8 mouse cellular contexts compared by ENCODE assay signal in the genomic region with DNA sequence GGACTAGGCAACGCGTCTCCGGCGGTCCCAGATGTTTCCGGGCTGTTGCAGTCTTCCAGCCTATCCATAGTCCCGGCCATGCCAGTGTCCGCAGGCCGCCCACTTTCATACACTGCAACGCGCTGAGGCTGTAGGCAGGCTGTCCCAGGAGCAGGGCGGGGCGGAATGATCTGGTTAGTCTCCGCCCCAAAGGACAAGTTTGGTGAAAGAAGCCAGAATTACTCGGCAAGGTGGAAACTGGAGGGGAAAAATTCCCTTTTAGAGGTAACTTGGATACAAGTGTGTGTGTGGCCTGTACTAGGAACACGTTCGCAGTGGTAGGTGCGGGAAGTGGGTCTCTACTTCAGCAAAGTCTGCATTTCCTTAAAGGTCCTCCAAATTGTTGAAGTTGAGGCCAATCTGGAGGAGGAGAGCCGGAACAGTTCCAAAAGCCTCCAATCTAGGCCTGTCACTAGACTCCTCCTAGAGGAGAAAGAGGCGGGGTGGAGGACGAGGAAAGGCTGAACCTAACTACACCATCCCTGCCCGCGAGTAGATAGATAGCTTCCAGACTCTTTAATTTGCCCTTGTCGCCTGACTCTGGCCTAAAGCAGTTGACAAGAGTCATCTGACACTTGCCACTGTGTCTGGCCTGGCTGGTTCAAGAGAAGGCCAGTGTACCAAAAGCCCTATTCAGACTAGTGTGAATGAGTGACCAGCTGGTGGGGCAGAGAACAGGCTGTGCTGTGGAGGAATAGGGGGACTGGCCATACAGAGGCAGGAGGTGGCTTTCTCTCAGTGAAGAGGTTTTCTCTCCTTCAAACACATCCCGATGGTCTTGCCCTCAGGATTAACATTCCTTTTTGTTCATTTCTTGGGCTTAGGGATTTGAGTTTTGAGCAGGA. TPM values are rescaled to one million over a fixed set of nuclear protein-coding genes. Genes with fewer than 3 reads are reported as not detected.
DNase-seq lines count a peak whose midpoint lies in the region; ATAC-seq and TF ChIP-seq lines count a peak whose summit lies in the region.

TSS of gene Mfsd7a (minus strand) at position 107 of the 884 bp plus-strand sequence.

- peak within 1 kb of the TSS; percentile 50 for H3K4me2 ChIP-seq in hindbrain, embryonic 13.5 days
- peak within 1 kb of the TSS; percentile 49 for H3K4me2 ChIP-seq in midbrain, embryonic 16.5 days (ENCODE audit: low read length)

- no peak for TF ChIP-seq POLR2A in liver, adult 2 months (IDR thresholded peaks at IDR 0.05; ENCODE audit: extremely low read depth, insufficient read depth, low read length)

- peaks cover 8% of the 10 kb centered on the region; the same call in 1 of the 2 replicates for H3K4me1 ChIP-seq in hindbrain, embryonic 13.5 days (replicated peaks)
- H3K4me1 ChIP-seq in liver, adult 2 months (ENCODE audit: control insufficient read depth, insufficient read depth, low read length): peaks cover 22% of the 10 kb centered on the region
- no peaks in the 10 kb centered on the region for H3K4me1 ChIP-seq in midbrain, embryonic 16.5 days (ENCODE audit: control insufficient read depth, insufficient read depth, low read length)

- peaks cover 26% of the 10 kb centered on the region for H3K27me3 ChIP-seq in hindbrain, embryonic 13.5 days
- H3K27me3 ChIP-seq in liver, adult 2 months (ENCODE audit: control insufficient read depth, insufficient read depth, low read length): no peaks in the 10 kb centered on the region
- H3K27me3 ChIP-seq in midbrain, embryonic 16.5 days (ENCODE audit: control insufficient read depth, insufficient read depth, low read depth, low read length): peaks cover 8% of the 10 kb centered on the region

- peak within 1 kb of the TSS; percentile 73 for H3K4me3 ChIP-seq in gastrocnemius, adult 2 months
- H3K4me3 ChIP-seq in hindbrain, embryonic 13.5 days: peak within 1 kb of the TSS; percentile 27
- H3K4me3 ChIP-seq in liver, adult 2 months (ENCODE audit: insufficient read depth, low read depth, low read length): peak within 1 kb of the TSS; percentile 68
- peak within 1 kb of the TSS; percentile 25 for H3K4me3 ChIP-seq in midbrain, embryonic 16.5 days (ENCODE audit: low read depth, low read length)

- no peak for TF ChIP-seq CTCF in gastrocnemius, adult 2 months (IDR thresholded peaks at IDR 0.05)
- peak; percentile 0; the same call in 1 of the 2 replicates for TF ChIP-seq CTCF in liver, adult 2 months (IDR thresholded peaks at IDR 0.05; ENCODE audit: low read depth, low read length)

- WGBS in hindbrain, embryonic 13.5 days: 15% methylated on average over 24 of the region's 24 CpGs
- WGBS in liver, adult 2 months: 7% methylated on average over 24 of the region's 24 CpGs
- 16% methylated on average over 24 of the region's 24 CpGs for WGBS in midbrain, embryonic 16.5 days

- intact Hi-C loops in gastrocnemius, adult 2 months (cut with DNase I): no loop called here

- peak within 1 kb of the TSS; percentile 82 for H3K27ac ChIP-seq in gastrocnemius, adult 2 months
- no peak within 1 kb of the TSS for H3K27ac ChIP-seq in hindbrain, embryonic 13.5 days
- H3K27ac ChIP-seq in liver, adult 2 months (replicated peaks; ENCODE audit: insufficient read depth, low read depth, low read length): peak within 1 kb of the TSS; percentile 88
- no peak within 1 kb of the TSS for H3K27ac ChIP-seq in midbrain, embryonic 16.5 days (ENCODE audit: low read length)

- 0 out of 2 replicates have a peak within 1 kb of the TSS, but pooled peaks have one; percentile 29 for H3K9ac ChIP-seq in hindbrain, embryonic 13.5 days
- H3K9ac ChIP-seq in liver, adult 2 months (ENCODE audit: low read depth, low read length): peak within 1 kb of the TSS; percentile 64
- peak within 1 kb of the TSS; percentile 38; the same call in 1 of the 2 replicates for H3K9ac ChIP-seq in midbrain, embryonic 16.5 days (ENCODE audit: low read depth, low read length)

- no peaks in the 10 kb centered on the region for H3K36me3 ChIP-seq in hindbrain, embryonic 13.5 days
- H3K36me3 ChIP-seq in liver, adult 2 months (ENCODE audit: control insufficient read depth, insufficient read depth, low read length): no peaks in the 10 kb centered on the region
- H3K36me3 ChIP-seq in midbrain, embryonic 16.5 days (ENCODE audit: control insufficient read depth, insufficient read depth, low read length): no peaks in the 10 kb centered on the region

- DNase-seq in NIH3T3 (ENCODE audit: low read depth): peak; percentile 85
- DNase-seq in c-Kit-negative CD71-positive TER-119-positive erythroid progenitor cells, embryonic 14.5 days (ENCODE audit: low read depth, low spot score): peak; percentile 38
- peak; percentile 84 for DNase-seq in gastrocnemius, adult 2 months
- DNase-seq in liver, adult 2 months (ENCODE audit: extremely low read depth, low read depth, low spot score): peak; percentile 91
- peak; percentile 57 for DNase-seq in urinary bladder, postnatal 25 days (ENCODE audit: low spot score)
- no peak for DNase-seq in cerebellum, postnatal 36 days

- H3K79me2 ChIP-seq in liver, adult 2 months (ENCODE audit: control insufficient read depth, insufficient read depth, low read length): no peaks in the 10 kb centered on the region

- H3K9me3 ChIP-seq in hindbrain, embryonic 13.5 days: no peaks in the 10 kb centered on the region
- no peaks in the 10 kb centered on the region for H3K9me3 ChIP-seq in midbrain, embryonic 16.5 days (replicated peaks; ENCODE audit: control insufficient read depth, low read length, poor library complexity, severe bottlenecking)

- peak; percentile 61; the same call in 1 of the 2 replicates for ATAC-seq in hindbrain, embryonic 13.5 days (ENCODE audit: low FRiP score)
- no peak for ATAC-seq in midbrain, embryonic 16.5 days

RNA-seq across cellular contexts. Expression of gene Mfsd7a, which starts in this region (rescaled TPM):
- total RNA-seq in gastrocnemius, adult 2 months (2021): 1 to 10 TPM in 1 of 2 experiments, under 1 TPM in 1; 0.92 to 1.3 TPM
- polyA plus RNA-seq in hindbrain, embryonic 13.5 days (2015; fragmentation: Nextera tagmentation; extraction: Ambion mirVana): 0.17 and 0.19 TPM in 2 replicates
- 1.9 and 3.0 TPM in 2 replicates for total RNA-seq in liver, adult 2 months (2014; rRNA removed)
- 2.6 and 4.7 TPM in 2 replicates for polyA plus RNA-seq in liver, adult 2 months (2012; rRNA removed)
- 0.14 and 0.21 TPM in 2 replicates for polyA plus RNA-seq in midbrain, embryonic 16.5 days (2015; fragmentation: Nextera tagmentation; extraction: Ambion mirVana)

Comparison
In these comparisons a context has a peak if more than half of its experiments do, and no peak if none do; other contexts are left out.
1. Peak in ATAC-seq, H3K4me3 ChIP-seq, H3K9ac ChIP-seq and H3K4me2 ChIP-seq in hindbrain, embryonic 13.5 days; RNA of the gene not detected or under 1 TPM.
2. DNase-seq: peak in NIH3T3 (single experiment), c-Kit-negative CD71-positive TER-119-positive erythroid progenitor cells, embryonic 14.5 days (single experiment), gastrocnemius, adult 2 months (single experiment), liver, adult 2 months (single experiment) and urinary bladder, postnatal 25 days (single experiment); none in cerebellum, postnatal 36 days (0 of 2).
3. H3K27ac ChIP-seq: peak in gastrocnemius, adult 2 months (single experiment) and liver, adult 2 months (single experiment); none in hindbrain, embryonic 13.5 days (single experiment) and midbrain, embryonic 16.5 days (single experiment).
4. Peak in every context shown above with its lines, with median percentiles within 50 percentile points of each other: H3K4me3 ChIP-seq and H3K9ac ChIP-seq.